Mouse (Mus musculus): ENCODE results near the gene Nfkbib. TPM values are rescaled to one million over a fixed set of nuclear protein-coding genes. Genes with fewer than 3 reads are reported as not detected.
A peak's percentile ranks its signal among the peaks of the same experiment; 100 is the strongest.

Gene Nfkbib
- total and polyA plus RNA-seq, 2 experiments from 2014 or later = 18.0 to 59.8 TPM

GRCm38 (mm10) chr7:28780067-28780658, 12.9 kb upstream of the Nfkbib start:
- WGBS = 47% methylated on average over 6 of the region's 6 CpGs
- peak; percentile 81 for TF ChIP-seq CTCF (IDR thresholded peaks at IDR 0.05; ENCODE audit: low read depth)
- DNase-seq = peak; percentile 90
- no peak overlapping the region for H3K4me2 ChIP-seq (ENCODE audit: low read depth)
- peak; percentile 90 for ATAC-seq
- 0 out of 2 replicates have a peak overlapping the region, but pooled peaks have one; percentile 17 for H3K27ac ChIP-seq (ENCODE audit: low read depth, low read length)
- H3K4me1 ChIP-seq (ENCODE audit: insufficient read depth) = peaks cover 3% of the 10 kb centered on the region; the same call in 1 of the 2 replicates
- H3K27me3 ChIP-seq (ENCODE audit: insufficient read depth, low read length) = no peaks in the 10 kb centered on the region
- no peaks in the 10 kb centered on the region for H3K9me3 ChIP-seq (ENCODE audit: low read length)
- H3K4me3 ChIP-seq (ENCODE audit: low read depth, low read length) = no peak overlapping the region
- H3K9ac ChIP-seq = no peak overlapping the region
- H3K36me3 ChIP-seq (ENCODE audit: insufficient read depth) = peaks cover 31% of the 10 kb centered on the region

- H3K4me3 ChIP-seq (ENCODE audit: low read depth, low read length) = no peak overlapping the region
- no peak for TF ChIP-seq CTCF (IDR thresholded peaks at IDR 0.05; ENCODE audit: low read depth)
- 85% methylated on average over 9 of the region's 9 CpGs for WGBS
- H3K36me3 ChIP-seq (ENCODE audit: insufficient read depth) = peaks cover 23% of the 10 kb centered on the region
- no peaks in the 10 kb centered on the region for H3K27me3 ChIP-seq (ENCODE audit: insufficient read depth, low read length)
- no peak overlapping the region for H3K4me2 ChIP-seq (ENCODE audit: low read depth)
- H3K9me3 ChIP-seq (ENCODE audit: low read length) = no peaks in the 10 kb centered on the region
- no peak for ATAC-seq
- DNase-seq = no peak
- H3K27ac ChIP-seq (ENCODE audit: low read depth, low read length) = no peak overlapping the region
- H3K9ac ChIP-seq = no peak overlapping the region
- H3K4me1 ChIP-seq (ENCODE audit: insufficient read depth) = peaks cover 3% of the 10 kb centered on the region; the same call in 1 of the 2 replicates
Measured at GRCm38 (mm10) chr7:28778825-28779224, 11.5 kb upstream of the Nfkbib start.

DNA sequence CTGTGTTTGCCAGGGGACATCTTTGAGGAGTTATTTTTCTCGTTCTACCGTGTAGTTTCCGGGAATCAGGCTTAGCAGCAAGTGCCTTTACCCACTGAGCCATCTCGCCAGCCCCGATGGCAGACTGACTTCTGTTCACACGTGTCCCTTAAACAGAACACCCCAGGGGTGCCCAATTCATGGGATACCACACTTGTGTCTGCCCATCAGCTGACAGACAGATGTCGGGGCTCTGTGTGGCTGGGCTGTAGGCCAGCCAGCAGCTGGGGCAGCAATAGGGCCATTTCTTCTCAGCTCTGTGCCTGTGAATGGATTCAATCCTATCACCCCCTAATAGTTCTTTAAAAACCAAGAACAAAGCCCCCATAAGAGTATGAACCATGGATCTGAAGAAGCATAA, 7.8 kb upstream of the Nfkbib start:
- Histone ChIP-seq H3K27me3 (ENCODE audit: insufficient read depth, low read length) (no peaks in the 10 kb centered on the region), H3K27ac (ENCODE audit: low read depth, low read length) (no peak overlapping the region), H3K4me2 (ENCODE audit: low read depth) (no peak overlapping the region), H3K9ac (no peak overlapping the region), H3K9me3 (ENCODE audit: low read length) (no peaks in the 10 kb centered on the region), H3K36me3 (ENCODE audit: insufficient read depth) (peaks cover 17% of the 10 kb centered on the region), H3K4me1 (ENCODE audit: insufficient read depth) (peaks cover under 1% of the 10 kb centered on the region; the same call in 1 of the 2 replicates), H3K4me3 (ENCODE audit: low read depth, low read length) (no peak overlapping the region)
- TF ChIP-seq CTCF (IDR thresholded peaks at IDR 0.05; ENCODE audit: low read depth) = no peak
- ATAC-seq (no peak), DNase-seq (no peak)
- WGBS = 82% methylated on average over 7 of the region's 7 CpGs

DNA sequence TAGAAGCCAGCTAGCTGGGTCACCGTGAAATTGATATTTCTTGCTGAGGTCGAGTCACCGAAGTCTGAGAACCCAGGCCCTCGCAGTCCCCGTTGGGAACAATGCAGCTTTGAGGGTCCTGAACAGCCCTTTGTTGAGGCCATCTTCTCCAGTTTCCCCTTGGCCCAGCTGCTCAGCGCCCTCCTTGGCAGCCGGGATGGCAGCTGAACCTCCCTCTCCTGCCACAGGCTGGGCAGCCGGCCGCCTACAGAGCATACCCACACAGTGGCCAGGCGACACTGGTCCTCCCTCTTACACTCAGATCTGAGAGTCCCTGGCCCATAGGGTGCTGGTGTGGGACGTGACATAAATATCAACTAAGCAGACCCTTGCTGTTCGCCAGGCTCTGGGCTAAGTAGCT, 6.9 kb upstream of the Nfkbib start:
- ATAC-seq = peak; percentile 81

DNA sequence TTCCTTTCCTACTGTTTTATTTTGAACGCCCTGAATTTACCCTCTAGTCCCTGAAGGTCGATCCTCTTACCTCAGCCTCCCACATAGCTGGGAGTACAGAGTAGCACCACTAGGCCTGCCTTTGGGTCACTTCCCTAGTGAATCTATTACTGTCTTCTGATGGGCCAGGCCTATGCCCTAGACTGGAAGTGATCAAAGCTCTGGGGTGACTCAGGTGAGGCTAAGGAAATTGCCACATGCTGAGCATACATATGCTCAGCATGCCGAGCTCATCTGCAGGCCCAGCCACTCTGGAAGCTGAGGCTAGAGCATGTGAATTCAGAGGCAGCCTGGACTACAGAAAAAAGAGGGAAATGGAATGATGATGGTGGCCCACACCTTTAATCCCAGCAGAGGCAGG, 5.9 kb upstream of the Nfkbib start:
- no peak overlapping the region for H3K4me3 ChIP-seq (ENCODE audit: low read depth, low read length)
- no peaks in the 10 kb centered on the region for H3K9me3 ChIP-seq (ENCODE audit: low read length)
- no peak overlapping the region for H3K4me2 ChIP-seq (ENCODE audit: low read depth)
- no peak overlapping the region for H3K9ac ChIP-seq
- no peaks in the 10 kb centered on the region for H3K27me3 ChIP-seq (ENCODE audit: insufficient read depth, low read length)
- ATAC-seq (no peak), DNase-seq (no peak)
- WGBS = 83% methylated on average over 3 of the region's 3 CpGs
- TF ChIP-seq CTCF (IDR thresholded peaks at IDR 0.05; ENCODE audit: low read depth) = no peak
- peaks cover 14% of the 10 kb centered on the region for H3K36me3 ChIP-seq (ENCODE audit: insufficient read depth)
- no peak overlapping the region for H3K27ac ChIP-seq (ENCODE audit: low read depth, low read length)
- H3K4me1 ChIP-seq (ENCODE audit: insufficient read depth) = no peaks in the 10 kb centered on the region

More for the DNA sequence above, 6.9 kb upstream of the Nfkbib start:
- Histone ChIP-seq H3K9me3 (ENCODE audit: low read length) (no peaks in the 10 kb centered on the region), H3K4me2 (ENCODE audit: low read depth) (no peak overlapping the region), H3K36me3 (ENCODE audit: insufficient read depth) (peaks cover 17% of the 10 kb centered on the region), H3K4me3 (ENCODE audit: low read depth, low read length) (no peak overlapping the region), H3K4me1 (ENCODE audit: insufficient read depth) (no peaks in the 10 kb centered on the region), H3K9ac (no peak overlapping the region), H3K27ac (ENCODE audit: low read depth, low read length) (no peak overlapping the region), H3K27me3 (ENCODE audit: insufficient read depth, low read length) (no peaks in the 10 kb centered on the region)
- WGBS = 71% methylated on average over 12 of the region's 12 CpGs
- no peak for TF ChIP-seq CTCF (IDR thresholded peaks at IDR 0.05; ENCODE audit: low read depth)
- peak; percentile 17 for DNase-seq

DNA sequence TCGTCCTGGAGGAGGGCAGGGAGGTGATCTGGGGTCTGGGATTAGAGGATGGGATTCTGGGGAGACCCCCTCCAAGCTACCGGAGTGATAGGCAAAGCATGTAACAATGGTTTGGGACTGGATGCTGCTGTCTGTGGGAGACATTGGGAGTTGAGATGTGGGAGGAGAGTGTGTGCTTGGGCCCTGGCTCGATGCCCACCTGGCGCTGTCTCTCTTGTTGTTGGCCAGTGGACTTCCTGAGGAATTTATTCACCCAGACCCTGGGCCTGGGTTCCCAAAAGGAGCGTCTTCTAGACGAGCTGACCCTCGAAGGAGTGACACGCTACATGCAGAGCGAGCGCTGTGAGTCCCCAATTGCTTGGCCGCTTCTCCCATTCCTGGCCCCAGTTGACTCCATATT, 4.6 kb upstream of the Nfkbib start:
- 92% methylated on average over 11 of the region's 11 CpGs for WGBS
- no peak overlapping the region for H3K9ac ChIP-seq
- no peaks in the 10 kb centered on the region for H3K27me3 ChIP-seq (ENCODE audit: insufficient read depth, low read length)
- TF ChIP-seq CTCF (IDR thresholded peaks at IDR 0.05; ENCODE audit: low read depth) = no peak
- no peak overlapping the region for H3K27ac ChIP-seq (ENCODE audit: low read depth, low read length)
- H3K36me3 ChIP-seq (ENCODE audit: insufficient read depth) = peaks cover 11% of the 10 kb centered on the region; the same call in 1 of the 2 replicates
- no peak for ATAC-seq
- no peak overlapping the region for H3K4me3 ChIP-seq (ENCODE audit: low read depth, low read length)
- H3K9me3 ChIP-seq (ENCODE audit: low read length) = no peaks in the 10 kb centered on the region
- DNase-seq = no peak
- H3K4me1 ChIP-seq (ENCODE audit: insufficient read depth) = peaks cover 5% of the 10 kb centered on the region
- no peak overlapping the region for H3K4me2 ChIP-seq (ENCODE audit: low read depth)

GRCm38 (mm10) chr7:28770309-28770708, 3.0 kb upstream of the Nfkbib start:
- TF ChIP-seq CTCF (IDR thresholded peaks at IDR 0.05; ENCODE audit: low read depth) = no peak
- Histone ChIP-seq H3K27ac (ENCODE audit: low read depth, low read length) (no peak overlapping the region), H3K4me1 (ENCODE audit: insufficient read depth) (peaks cover 10% of the 10 kb centered on the region), H3K9ac (no peak overlapping the region), H3K27me3 (ENCODE audit: insufficient read depth, low read length) (no peaks in the 10 kb centered on the region), H3K9me3 (ENCODE audit: low read length) (no peaks in the 10 kb centered on the region), H3K4me2 (ENCODE audit: low read depth) (no peak overlapping the region), H3K36me3 (ENCODE audit: insufficient read depth) (peaks cover 9% of the 10 kb centered on the region; the same call in 1 of the 2 replicates), H3K4me3 (ENCODE audit: low read depth, low read length) (no peak overlapping the region)
- ATAC-seq = no peak
- 95% methylated on average over 3 of the region's 3 CpGs for WGBS
- no peak for DNase-seq
